Mouse (Mus musculus): ENCODE data around the gene Prpf4. TPM values are rescaled to one million over a fixed set of nuclear protein-coding genes. Genes with fewer than 3 reads are reported as not detected.

The Prpf4 gene
- polyA plus RNA-seq, 1 experiment from 2014 or later, result 18.7 TPM

DNA sequence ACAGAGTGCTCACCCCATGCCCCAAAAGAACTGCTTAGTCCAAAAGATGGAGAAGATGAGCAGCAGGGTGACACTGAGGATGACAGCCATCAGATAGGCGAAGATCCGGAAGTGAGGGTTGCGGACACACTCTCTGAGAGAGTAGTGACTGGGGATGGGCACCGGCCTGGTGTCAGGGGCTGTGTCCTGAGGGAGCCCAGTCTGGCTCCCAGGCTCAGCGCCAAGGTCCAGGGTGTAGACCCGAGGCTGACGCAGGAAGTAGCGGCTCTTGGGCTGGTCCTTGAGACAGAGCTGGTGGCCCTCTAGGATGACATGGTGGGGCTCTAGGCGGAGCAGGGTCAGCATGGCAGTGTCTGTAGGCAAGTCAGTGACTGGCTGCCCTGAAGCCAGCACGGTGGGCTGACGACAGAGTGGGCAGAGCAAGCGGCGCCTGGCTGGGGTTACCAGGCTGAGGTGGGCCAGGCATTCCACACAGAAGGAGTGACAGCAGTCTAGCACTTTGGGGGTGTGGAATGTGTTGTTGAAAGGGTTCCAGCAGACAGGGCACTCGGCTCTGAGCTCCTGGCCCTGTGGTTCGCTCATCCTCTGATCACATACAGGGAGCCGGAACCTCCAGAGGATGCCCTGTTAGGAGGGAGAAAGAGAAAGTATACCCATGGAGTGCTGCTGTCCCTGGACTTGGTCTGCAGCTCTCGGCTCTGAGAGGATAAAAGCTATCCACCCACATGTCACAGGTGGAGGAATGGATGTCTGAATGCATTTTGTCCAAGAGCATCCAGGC is 19.6 kb downstream of the Prpf4 start:
- Histone ChIP-seq H3K9me3 (no peaks in the 10 kb centered on the region), H3K4me3 (replicated peaks) (no peak overlapping the region), H3K4me1 (replicated peaks) (no peaks in the 10 kb centered on the region), H3K27ac (no peak overlapping the region), H3K9ac (no peak overlapping the region), H3K27me3 (replicated peaks) (no peaks in the 10 kb centered on the region), H3K36me3 (0 out of 2 replicates have a peak, but pooled peaks cover 9% of the 10 kb centered on the region), H3K4me2 (replicated peaks) (no peak overlapping the region)
- no peak for ATAC-seq
- WGBS, result 74% methylated on average over 17 of the region's 17 CpGs

DNA sequence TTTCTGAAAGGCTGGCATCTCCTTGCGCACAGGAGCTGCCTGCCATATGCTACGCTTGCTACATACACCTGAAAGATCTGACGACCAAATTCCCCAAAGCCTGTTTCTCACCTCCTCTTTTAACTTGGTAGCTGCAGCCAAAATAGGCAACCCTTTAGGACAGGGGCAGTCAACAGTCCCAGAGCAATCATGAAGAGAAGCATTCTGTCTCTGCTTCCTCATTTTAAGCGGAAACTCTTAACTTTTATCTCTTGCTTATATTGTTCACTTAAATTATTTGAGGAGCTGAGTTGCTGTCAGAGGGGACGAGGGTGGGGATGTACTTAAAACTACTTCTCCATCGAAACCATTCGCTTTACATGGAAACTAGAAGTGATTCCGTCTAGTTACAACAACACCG is 21.0 kb downstream of the Prpf4 start:
- no peak overlapping the region for H3K9ac ChIP-seq
- H3K4me1 ChIP-seq (replicated peaks), result no peaks in the 10 kb centered on the region
- no peak overlapping the region for H3K4me3 ChIP-seq (replicated peaks)
- H3K27me3 ChIP-seq (replicated peaks), result no peaks in the 10 kb centered on the region
- no peaks in the 10 kb centered on the region for H3K9me3 ChIP-seq
- H3K36me3 ChIP-seq, result 0 out of 2 replicates have a peak, but pooled peaks cover 1% of the 10 kb centered on the region
- H3K27ac ChIP-seq, result no peak overlapping the region
- no peak for ATAC-seq
- H3K4me2 ChIP-seq (replicated peaks), result no peak overlapping the region
- WGBS, result 87% methylated on average over 9 of the region's 9 CpGs

DNA sequence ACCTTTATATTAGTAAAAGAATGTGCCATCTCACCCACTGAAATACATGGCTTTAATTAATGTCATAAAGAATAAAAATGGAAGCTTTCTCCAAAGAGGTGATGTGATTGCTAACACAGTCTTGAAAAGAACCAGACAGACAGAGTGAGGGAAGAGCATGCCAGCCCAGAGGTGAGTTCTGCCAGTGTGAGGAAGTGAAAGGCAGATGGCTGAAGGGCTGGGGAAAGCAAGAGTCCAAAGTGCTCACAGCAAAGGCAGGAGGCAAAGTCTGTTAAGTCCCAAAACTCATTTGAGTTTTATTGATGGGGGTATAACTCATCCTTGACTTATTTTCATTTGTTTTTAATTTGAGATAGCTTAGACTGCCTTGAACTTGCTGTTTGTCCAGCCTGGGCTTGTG is 22.1 kb downstream of the Prpf4 start:
- ATAC-seq, result no peak
- no peaks in the 10 kb centered on the region for H3K9me3 ChIP-seq

DNA sequence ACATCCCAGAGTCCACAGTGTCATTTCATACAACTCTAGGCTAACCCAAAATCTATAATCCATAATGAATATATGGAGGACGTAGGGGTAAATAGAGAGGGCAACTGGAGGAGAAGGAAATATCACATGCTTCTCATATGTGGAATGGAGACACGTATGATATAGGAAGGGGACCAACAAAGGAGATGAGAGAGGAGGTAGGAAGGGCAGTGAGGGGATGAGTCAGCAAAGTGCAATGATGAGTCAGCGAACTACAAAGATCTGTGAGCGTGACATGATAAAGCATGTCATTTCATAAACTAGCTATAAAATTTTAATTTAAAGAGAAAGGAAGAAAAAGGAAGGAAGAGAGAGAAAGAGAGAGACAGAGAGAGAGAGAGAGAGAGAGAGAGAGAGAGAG is 22.9 kb downstream of the Prpf4 start:
- ATAC-seq, result no peak
- Histone ChIP-seq H3K27me3 (replicated peaks) (no peaks in the 10 kb centered on the region), H3K4me1 (replicated peaks) (no peaks in the 10 kb centered on the region), H3K9me3 (no peaks in the 10 kb centered on the region), H3K36me3 (no peaks in the 10 kb centered on the region), H3K27ac (no peak overlapping the region), H3K4me2 (replicated peaks) (no peak overlapping the region), H3K4me3 (replicated peaks) (no peak overlapping the region), H3K9ac (no peak overlapping the region)
- 80% methylated on average over 4 of the region's 4 CpGs for WGBS

More for the DNA sequence above, 22.1 kb downstream of the Prpf4 start:
- H3K27ac ChIP-seq, result no peak overlapping the region
- no peaks in the 10 kb centered on the region for H3K4me1 ChIP-seq (replicated peaks)
- H3K4me2 ChIP-seq (replicated peaks), result no peak overlapping the region
- H3K9ac ChIP-seq, result no peak overlapping the region
- no peaks in the 10 kb centered on the region for H3K27me3 ChIP-seq (replicated peaks)
- H3K36me3 ChIP-seq, result no peaks in the 10 kb centered on the region
- H3K4me3 ChIP-seq (replicated peaks), result no peak overlapping the region

DNA sequence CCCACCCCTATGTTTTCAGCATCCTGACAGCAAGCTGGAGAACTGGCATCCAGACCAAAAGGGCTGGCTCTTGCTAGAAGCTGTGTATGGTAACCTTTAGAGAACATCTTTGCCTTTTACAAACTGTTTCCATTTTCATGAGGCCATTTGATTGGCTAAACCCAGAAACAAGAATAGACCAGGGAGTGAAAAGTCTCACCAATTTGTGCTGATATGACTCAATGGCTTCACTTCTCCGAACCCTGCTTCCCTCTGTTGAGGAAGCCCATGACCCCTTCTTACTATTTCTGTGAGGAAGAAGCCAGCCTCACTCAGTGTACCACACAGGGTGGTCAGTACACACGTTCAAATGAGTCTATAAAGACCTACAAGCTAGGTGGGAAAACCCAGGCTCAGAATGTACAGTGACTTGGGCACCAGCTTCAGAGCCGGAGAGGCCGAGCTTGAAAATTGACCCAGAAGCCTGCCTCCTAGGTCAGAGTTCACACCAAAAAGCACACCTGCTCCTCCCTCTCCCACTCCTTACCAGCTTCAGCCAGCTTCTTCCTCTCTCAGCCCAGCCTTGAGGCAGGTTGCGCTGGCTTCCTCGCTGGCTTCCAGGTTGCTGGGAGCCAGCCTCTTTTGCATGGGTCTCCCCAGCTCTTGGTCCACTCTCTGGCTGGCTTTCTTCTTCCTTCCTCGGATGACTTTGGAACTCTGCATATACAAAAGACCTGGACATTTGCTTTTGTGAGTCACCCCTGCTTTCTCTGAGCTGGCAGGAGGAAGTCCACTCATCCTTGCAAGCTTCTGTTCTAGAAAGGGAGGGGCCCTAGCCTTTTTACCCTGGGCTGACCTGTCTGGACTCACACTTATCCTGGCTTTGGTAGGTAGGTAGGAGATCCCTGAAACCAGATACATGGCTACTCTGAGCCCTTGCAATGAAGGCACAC is 25.6 kb downstream of the Prpf4 start:
- no peaks in the 10 kb centered on the region for H3K4me1 ChIP-seq (replicated peaks)
- H3K4me3 ChIP-seq (replicated peaks), result no peak overlapping the region
- no peak overlapping the region for H3K9ac ChIP-seq
- no peaks in the 10 kb centered on the region for H3K27me3 ChIP-seq (replicated peaks)
- H3K27ac ChIP-seq, result no peak overlapping the region
- no peak overlapping the region for H3K4me2 ChIP-seq (replicated peaks)
- no peaks in the 10 kb centered on the region for H3K36me3 ChIP-seq
- no peaks in the 10 kb centered on the region for H3K9me3 ChIP-seq
- 65% methylated on average over 7 of the region's 7 CpGs for WGBS
- ATAC-seq, result peak; percentile 47; the same call in 1 of the 2 replicates

DNA sequence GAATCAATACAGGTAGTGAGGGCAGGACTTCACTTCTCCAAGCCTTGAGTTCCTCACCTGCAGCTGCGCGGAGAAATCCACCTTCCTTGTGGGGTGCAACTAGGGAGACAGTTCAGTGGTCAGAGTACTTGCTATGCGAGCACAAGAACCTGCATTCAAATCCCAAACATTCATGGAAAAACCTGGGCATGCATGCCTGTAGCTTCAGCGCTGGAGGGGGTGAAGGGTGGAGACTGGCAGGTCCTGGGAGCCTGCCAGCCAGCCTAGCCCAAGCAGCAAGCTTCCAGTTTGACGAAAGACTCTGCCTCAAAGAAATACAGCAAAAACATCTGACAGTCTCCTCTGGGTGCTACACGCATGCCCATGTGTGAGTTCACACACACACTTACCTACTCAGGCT is 26.5 kb downstream of the Prpf4 start, which contains the start of gene Rnf183:
TSS of gene Rnf183 (minus strand) at position 172 of the 400 bp plus-strand sequence.
- H3K27ac ChIP-seq, result no peak within 1 kb of the TSS
- H3K27me3 ChIP-seq (replicated peaks), result no peaks in the 10 kb centered on the region
- no peak within 1 kb of the TSS for H3K4me2 ChIP-seq (replicated peaks)
- no peak within 1 kb of the TSS for H3K9ac ChIP-seq
- ATAC-seq, result no peak
- H3K36me3 ChIP-seq, result no peaks in the 10 kb centered on the region
- no peak within 1 kb of the TSS for H3K4me3 ChIP-seq (replicated peaks)
- no peaks in the 10 kb centered on the region for H3K9me3 ChIP-seq
- WGBS, result 76% methylated on average over 6 of the region's 6 CpGs
- no peaks in the 10 kb centered on the region for H3K4me1 ChIP-seq (replicated peaks)

DNA sequence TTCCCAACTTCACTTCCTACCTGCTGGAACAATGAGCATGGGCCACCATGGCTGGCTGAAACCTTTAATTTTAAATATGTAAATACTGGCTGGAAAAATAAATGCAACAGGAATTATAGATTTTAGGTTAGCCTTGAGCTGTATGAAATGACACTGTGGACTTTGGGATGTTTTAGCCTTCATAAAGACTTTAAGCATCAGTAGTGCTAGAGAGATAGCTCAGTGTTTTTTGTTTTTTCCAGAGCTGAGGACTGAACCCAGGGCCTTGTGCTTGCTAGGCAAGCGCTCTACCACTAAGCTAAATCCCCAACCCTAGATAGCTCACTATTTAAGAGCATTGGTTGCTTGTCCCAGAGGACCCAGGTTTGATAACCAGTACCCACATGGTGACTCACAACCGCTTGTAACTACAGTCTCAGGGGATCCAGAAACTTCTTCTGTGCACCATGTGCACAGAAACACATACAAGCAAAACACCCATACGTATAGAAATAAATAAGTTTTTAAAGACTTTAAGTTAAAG is 28.7 kb downstream of the Prpf4 start:
- H3K27ac ChIP-seq, result no peak overlapping the region
- 91% methylated on average over 3 of the region's 3 CpGs for WGBS
- no peaks in the 10 kb centered on the region for H3K36me3 ChIP-seq
- no peaks in the 10 kb centered on the region for H3K4me1 ChIP-seq (replicated peaks)
- H3K4me2 ChIP-seq (replicated peaks), result no peak overlapping the region
- no peaks in the 10 kb centered on the region for H3K27me3 ChIP-seq (replicated peaks)
- H3K9ac ChIP-seq, result no peak overlapping the region
- ATAC-seq, result no peak
- H3K9me3 ChIP-seq, result no peaks in the 10 kb centered on the region
- H3K4me3 ChIP-seq (replicated peaks), result no peak overlapping the region

DNA sequence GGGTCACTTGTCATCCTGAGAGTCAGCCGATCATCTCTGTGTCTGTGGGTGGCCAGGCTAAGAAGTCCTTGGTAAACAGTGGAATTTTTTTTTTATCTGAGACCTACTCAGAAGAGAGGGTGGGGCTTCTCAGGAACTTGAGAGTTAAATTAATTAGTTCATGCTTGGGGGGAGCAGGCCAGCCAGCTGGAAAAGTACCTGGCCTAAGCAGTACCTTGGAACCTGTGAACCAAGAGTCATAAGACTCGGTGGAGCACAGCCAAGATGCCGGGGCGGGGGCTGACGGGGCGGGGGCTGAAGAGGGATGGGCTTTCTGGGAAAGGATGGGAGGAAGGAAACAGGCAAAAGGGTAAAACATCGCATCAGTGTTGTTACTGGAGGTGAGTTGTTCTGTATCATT is 29.3 kb downstream of the Prpf4 start:
- no peaks in the 10 kb centered on the region for H3K36me3 ChIP-seq
- H3K9me3 ChIP-seq, result no peaks in the 10 kb centered on the region
- no peak overlapping the region for H3K4me2 ChIP-seq (replicated peaks)
- no peak for ATAC-seq
- H3K4me3 ChIP-seq (replicated peaks), result no peak overlapping the region
- no peaks in the 10 kb centered on the region for H3K27me3 ChIP-seq (replicated peaks)
- WGBS, result 72% methylated on average over 7 of the region's 7 CpGs
- H3K27ac ChIP-seq, result no peak overlapping the region
- H3K9ac ChIP-seq, result no peak overlapping the region
- H3K4me1 ChIP-seq (replicated peaks), result no peaks in the 10 kb centered on the region

DNA sequence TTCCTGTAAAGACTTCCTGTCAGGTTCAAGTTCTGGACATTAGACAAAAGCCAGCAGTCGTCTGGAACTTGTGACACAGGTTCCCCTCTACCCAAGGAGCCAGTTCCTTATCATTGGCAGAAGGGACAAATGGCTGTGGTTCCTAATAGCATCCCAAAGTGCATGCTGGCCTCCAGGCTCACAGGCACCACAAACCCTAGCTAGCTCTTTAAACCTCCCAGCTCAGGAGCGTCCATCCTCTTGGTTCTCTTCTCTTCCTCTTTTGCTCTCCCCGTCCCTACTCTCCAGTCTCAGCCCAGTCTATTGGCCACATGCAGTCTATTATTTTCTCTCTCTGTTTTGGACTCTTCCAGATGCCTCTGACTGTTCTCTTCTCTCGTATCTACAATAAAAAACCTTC is 31.2 kb downstream of the Prpf4 start:
- H3K4me2 ChIP-seq (replicated peaks), result no peak overlapping the region
- H3K9ac ChIP-seq, result no peak overlapping the region
- no peak overlapping the region for H3K27ac ChIP-seq
- H3K9me3 ChIP-seq, result no peaks in the 10 kb centered on the region
- no peak overlapping the region for H3K4me3 ChIP-seq (replicated peaks)
- no peak for ATAC-seq
- no peaks in the 10 kb centered on the region for H3K27me3 ChIP-seq (replicated peaks)
- WGBS, result 63% methylated on average over 4 of the region's 4 CpGs
- H3K4me1 ChIP-seq (replicated peaks), result no peaks in the 10 kb centered on the region
- H3K36me3 ChIP-seq, result no peaks in the 10 kb centered on the region

DNA sequence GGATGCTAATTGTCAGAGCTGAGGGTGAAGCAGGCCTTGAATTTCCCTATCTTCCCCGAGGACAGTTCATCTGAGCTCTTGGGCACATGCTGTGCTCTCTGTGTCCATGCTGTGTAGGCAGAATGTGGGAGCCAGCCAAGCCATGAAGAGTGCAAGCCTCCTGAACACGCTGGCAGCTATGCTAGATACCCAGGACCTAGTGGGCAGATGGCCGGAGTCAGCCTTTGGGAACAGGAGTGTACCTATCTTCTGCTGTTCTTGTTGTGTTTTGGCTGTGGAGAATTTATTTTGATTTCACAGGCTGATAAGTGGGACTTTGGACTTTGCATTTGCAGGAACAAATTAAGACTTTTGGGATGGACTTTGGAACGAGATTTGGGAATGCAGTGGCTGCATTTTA is 31.9 kb downstream of the Prpf4 start:
- Histone ChIP-seq H3K9ac (no peak overlapping the region), H3K27ac (no peak overlapping the region), H3K36me3 (no peaks in the 10 kb centered on the region), H3K4me3 (replicated peaks) (no peak overlapping the region), H3K9me3 (no peaks in the 10 kb centered on the region), H3K27me3 (replicated peaks) (no peaks in the 10 kb centered on the region), H3K4me1 (replicated peaks) (no peaks in the 10 kb centered on the region), H3K4me2 (replicated peaks) (no peak overlapping the region)
- 82% methylated on average over 4 of the region's 4 CpGs for WGBS
- ATAC-seq, result no peak

DNA sequence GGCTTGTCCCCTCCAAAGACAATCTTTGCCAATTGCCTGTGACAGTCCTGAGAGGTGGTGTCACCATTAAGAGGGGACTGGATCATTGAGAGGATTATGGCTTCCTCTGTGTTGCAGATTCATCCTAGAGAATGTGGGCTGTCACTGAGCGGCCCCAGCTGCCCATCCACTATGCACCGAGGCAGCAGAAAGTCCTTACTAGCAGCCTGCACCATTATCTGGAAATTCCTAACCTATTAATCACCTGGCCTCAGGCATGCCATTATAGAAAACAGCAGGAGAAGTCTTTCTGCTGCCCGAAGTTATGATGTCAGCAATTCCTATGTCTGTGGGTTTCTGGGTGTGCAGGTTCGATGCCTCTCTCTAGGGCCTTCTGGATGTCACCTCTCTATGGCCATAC is 32.4 kb downstream of the Prpf4 start:
- Histone ChIP-seq H3K4me2 (replicated peaks) (no peak overlapping the region), H3K27ac (no peak overlapping the region), H3K9me3 (no peaks in the 10 kb centered on the region), H3K4me3 (replicated peaks) (no peak overlapping the region), H3K36me3 (no peaks in the 10 kb centered on the region), H3K4me1 (replicated peaks) (no peaks in the 10 kb centered on the region), H3K27me3 (replicated peaks) (no peaks in the 10 kb centered on the region), H3K9ac (no peak overlapping the region)
- WGBS, result 70% methylated on average over 4 of the region's 4 CpGs
- no peak for ATAC-seq

DNA sequence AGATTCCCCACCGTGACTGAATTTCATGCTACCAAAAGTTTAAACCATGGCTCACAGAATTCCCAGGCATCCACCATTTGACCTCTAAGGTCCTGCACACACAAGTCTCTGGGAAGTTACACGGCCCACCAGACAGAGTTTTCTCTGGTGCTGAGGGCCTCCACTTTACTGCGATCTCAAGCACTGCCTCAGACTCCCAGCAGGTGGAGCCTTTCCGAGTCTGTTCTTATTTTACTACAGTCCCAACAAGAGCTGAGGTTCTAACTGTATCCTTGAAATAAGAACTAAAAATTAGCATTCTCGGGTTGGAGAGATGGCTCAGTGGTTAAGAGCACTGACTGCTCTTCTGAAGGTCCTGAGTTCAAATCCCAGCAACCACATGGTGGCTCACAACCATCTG is 46.4 kb downstream of the Prpf4 start:
- Histone ChIP-seq H3K9me3 (no peaks in the 10 kb centered on the region), H3K27ac (no peak overlapping the region), H3K27me3 (replicated peaks) (no peaks in the 10 kb centered on the region), H3K4me3 (replicated peaks) (no peak overlapping the region), H3K4me1 (replicated peaks) (peaks cover 2% of the 10 kb centered on the region; the same call in 1 of the 2 replicates), H3K36me3 (no peaks in the 10 kb centered on the region), H3K9ac (no peak overlapping the region), H3K4me2 (replicated peaks) (no peak overlapping the region)
- 50% methylated on average over 5 of the region's 5 CpGs for WGBS
- no peak for ATAC-seq

All from intestine, embryonic 15.5 days (tissue).